Mouse (Mus musculus): ENCODE results near the gene Ss18l1.

Gene Ss18l1

DNA sequence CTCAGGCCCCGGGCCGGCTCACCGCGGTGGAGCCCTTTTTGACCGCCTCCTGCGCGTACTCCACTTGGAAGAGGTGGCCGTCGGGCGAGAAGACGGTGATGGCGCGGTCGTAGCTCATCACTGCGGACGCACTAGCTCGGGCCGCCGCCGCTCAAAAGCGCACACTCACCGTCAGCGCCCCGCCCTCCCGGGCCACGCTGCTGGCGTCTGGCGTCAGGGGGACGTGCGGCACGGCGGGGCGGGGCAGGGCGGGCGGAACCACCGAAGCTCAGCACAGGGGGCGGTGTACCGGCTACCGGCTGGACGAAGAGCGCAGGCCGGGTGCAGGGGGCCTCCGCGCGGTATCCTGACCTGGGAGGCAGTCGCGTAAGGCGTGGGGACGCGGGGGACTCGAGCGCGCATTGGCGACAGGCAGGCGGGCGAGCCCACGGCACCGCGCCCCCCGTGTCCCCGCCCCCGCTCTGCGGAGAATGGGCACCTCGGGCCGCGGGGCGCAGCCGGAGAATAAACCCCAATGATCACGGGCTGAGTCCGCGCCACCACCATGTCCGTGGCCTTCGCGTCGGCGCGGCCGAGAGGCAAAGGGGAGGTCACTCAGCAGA lies at the start of gene Ss18l1, which contains the start of gene Psma7:
TSS of gene Ss18l1 (plus strand) at position 254 of the 602 bp plus-strand sequence.
TSS of gene Psma7 (minus strand) at position 178 of the 602 bp plus-strand sequence.
- DNase-seq (ENCODE audit: low read depth) = peak; percentile 83

DNA sequence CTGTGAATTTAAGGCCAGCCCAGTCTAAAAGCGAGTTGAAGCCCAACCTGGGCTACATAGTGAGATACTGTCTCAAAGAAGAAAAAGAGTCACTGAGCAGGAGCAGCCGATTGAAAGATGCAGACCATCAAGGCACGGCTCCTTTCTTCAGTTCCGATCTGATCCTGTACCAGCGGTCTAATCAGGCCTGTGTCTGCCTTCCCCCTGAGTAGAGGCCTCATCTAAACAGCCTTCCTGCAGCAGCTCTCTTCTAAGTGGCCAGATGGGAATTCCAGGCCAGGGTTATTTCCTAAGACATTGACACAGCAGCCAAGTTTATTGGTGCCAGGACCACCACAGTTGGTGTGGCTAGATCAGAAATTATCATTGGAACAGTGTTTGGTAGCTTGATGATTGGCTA lies 49.2 kb upstream of the Ss18l1 start:
- no peak for DNase-seq (ENCODE audit: low read depth)

DNA sequence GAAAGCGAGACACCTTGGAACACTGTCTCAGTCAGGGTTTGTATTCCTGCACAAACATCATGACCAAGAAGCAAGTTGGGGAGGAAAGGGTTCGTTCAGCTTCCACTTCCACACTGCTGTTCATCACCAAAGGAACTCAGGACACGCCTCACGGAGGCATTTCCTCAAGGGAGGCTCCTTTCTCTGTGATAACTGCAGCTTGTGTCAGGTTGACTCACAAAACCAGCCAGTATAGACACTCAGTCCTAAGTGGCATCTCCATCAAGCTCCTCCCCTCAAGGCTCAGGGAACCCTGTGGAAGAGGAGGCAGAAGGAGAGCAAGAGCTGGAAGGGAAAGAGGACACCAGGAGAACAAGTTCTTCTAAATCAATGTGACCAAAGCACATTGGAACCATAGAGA lies 43.9 kb upstream of the Ss18l1 start:
- DNase-seq (ENCODE audit: low read depth) = no peak

DNA sequence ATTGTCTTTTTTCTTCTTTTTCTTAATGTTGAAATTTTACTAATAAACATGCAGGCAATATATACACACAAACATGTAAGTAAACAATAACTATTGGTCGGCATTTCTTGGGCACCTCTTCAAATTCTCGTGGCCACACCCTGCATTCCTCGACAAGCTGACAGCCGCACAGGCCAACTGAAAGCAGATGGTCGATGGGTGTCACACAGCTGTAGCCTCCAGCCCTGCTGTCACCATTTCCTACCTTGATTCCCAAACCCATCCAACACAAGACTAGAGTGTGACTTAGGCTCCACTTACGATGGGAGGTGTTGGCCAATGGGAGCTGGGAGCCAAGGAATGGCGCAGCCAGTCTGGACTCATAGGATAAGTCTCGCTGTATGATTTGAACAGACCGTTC lies 40.7 kb upstream of the Ss18l1 start:
- no peak for DNase-seq (ENCODE audit: low read depth)

DNA sequence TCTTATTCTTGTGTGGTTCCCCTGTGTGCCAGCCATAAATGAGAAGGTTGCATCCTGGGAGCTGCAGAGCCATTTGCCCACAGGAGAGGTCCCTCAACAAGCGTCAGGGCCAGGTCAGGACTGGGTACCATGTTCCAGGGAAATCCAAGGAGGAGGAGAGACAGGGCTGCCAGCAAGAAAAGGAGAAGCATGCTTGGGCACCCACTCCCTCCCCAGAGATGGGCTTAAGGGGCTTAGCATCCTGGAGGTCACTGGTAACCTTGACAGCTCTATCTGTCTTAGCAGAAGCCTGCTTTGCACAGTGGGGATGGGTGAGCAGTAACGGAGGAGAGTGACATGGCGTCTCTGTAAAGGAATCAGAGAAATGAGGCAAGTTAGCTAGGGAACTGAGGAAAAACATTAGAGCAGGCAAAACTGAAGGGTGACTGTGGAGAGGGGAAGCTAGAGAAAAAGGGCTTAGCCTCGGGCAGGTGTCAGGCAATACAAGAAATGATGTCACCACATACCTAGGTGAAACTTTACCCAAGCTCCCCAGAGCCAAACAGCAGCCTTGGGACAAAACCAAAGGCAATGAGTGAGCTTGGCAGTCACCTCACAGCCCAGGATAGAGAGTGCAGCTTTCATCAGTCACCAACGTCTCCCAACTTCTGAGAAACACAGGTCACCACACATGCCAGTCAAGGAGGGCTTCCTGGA lies 36.5 kb upstream of the Ss18l1 start:
- DNase-seq (ENCODE audit: low read depth) = no peak

DNA sequence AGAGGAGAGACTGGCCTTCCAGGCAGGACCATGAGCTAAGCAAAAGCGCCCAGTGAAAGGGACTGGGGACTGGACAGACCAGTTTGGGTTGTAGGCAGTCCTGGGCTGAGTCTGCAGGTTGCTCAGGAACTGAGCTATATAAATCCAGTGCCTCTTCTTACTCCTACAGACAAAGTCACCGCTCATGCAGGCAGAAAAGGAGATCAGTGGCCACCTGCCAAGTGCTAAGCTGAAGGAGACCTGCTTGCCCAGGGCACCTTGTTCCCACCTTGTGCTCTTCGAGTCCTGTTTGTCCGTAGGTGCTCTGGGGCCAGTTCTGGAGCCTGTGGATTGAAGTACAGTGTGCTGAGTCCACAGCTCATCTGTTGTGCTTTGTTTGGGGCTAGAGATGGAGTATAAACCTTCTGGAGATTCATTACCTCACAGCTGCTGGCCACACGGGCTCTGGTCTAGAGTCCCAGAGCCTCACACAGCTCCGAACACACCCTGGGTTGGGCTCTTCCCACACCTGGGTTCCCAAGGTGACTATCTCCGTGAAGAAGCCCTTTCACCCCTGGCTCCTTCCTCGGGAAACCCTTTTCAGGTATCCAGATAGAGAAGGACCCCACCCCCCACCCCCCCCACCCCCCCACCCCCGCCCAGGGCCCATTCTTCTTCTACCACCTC lies 35.8 kb upstream of the Ss18l1 start:
- no peak for DNase-seq (ENCODE audit: low read depth)

DNA sequence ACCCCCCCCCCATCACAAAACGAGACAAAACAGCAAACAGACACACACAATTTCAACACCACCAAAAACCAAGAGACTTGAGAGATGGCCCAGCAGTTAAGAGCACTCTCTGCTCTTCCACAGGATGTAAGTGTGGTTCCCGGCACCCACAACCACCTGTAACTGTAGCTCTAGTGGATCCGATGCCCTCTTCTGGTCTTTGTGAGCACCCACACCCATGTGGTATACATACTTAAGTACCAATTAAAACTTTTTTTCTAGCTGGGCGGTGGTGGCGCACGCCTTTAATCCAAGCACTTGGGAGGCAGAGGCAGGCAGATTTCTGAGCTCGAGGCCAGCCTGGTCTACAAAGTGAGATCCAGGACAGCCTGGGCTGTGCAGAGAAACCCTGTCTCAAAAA lies 31.6 kb upstream of the Ss18l1 start:
- DNase-seq (ENCODE audit: low read depth) = no peak

DNA sequence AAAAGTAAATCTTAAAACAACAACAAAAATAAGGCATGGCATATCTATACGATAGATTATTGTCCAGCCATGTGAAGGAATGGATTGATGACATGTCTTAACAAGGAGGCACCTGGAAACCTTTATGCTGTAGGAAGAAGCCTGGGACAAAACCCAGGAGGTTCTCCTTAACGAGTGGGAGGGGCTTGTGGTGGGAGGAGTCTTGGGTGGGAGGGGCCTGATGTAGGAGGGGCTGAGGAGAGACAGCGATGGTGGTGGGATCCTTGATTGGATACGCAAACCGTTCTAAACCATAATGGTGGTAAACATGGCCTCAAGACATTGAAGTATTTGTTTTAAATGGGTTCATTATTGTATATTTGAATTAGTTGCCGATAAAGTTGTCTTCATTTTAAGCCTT lies 30.9 kb upstream of the Ss18l1 start:
- no peak for DNase-seq (ENCODE audit: low read depth)

DNA sequence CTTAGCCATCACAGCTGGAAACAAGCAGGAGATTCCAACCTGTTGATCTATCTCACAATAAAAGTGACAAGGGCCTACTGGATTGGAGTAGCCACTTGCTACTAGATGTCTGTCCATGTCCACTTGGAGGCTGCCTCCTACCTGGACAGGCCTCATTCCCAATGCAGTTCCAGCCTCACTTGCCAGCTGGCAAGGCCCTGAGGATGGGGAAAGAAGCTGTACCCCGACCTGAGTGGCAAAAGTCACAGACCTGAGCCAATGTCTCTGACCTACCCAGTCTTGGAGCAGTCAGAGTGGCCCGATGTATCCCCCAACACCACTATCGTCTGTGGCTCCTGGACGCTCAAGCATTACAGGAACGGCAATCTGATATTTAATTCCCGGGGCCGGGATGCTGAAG lies 28.6 kb upstream of the Ss18l1 start:
- no peak for DNase-seq (ENCODE audit: low read depth)

DNA sequence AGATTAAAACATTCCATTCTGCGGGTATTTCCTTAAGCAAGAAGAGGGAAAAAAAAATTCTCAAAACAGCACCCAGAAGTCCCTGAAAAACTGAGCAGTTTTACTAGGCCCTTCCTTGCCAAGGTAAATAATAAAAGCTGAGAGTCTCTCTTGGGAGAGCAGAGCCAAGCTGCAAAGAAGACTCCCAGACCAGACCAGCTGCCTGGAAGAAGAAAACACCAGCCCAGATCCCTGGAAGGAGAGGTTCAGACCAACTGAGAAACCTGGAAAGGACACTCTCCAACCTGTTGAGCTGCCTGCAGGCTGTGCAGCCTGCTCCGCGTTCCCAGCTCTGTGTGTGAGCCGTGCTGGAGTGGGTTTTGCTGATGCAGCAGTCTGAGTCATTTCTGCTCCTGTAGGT lies 24.7 kb upstream of the Ss18l1 start:
- no peak for DNase-seq (ENCODE audit: low read depth)

DNA sequence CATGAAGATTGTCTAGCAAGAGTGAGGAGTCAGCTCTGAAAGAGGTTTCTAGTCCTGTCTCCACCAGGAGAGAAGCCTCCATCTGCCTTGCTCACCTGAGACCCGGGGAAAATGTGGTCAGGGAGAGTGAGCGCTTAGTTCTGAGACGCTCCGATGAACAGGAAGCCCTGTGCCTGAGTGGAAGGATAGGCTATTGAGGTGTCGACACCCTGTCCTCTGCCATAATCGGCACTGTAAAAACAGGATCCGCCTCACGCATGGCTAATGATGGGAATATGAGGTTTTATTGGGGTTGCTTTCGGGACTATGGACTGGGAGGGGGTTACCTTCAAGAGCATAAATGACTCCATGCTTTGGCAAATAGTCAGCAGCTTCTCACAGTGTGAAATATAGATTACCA lies 23.7 kb upstream of the Ss18l1 start:
- no peak for DNase-seq (ENCODE audit: low read depth)

DNA sequence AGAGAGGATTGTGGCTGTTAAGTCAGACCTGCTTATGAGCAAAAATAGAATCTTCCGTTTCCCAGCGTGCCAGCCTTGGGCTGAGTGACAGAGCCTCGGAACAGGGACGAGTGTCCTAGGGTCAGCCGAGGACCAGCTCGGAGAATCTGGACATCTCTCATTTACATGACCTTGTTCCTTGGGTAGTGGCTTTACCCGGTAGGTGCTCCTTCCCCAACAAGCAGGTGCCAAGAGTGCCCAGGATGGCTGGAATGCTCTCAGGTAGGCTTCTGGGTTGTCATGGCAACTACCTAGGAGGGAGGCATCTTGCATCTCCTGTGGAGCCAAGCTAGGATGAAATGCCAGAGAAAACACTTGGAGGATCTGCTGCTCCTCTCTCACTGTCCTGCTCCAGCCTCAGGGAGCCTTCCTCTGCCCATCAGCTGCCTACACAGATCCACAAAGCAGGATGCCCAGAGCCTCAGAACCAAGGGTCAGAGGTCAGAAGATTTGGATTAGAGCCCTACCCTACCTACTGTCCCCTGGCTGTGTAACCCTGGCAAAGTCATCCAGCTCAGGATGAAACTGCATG lies 22.1 kb upstream of the Ss18l1 start:
- no peak for DNase-seq (ENCODE audit: low read depth)

DNA sequence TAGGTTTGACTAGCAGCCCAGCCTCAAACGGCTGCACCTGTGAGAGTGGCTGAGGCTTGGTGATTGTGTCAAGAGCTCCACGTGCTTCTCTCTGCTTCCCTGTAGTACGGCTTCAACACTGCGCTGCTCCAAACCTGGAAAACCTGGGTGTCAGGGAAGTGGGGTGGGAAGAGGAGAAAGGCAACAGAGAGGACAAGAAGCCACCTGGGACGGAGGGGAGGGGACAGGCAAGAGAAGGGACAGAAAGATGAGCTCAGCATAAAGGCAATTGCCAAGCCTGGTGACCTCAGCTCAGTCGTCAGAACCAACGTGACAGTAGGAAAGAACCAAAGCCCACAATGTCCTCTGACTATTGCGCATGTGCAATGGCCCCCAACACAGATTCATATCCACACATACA lies 21.4 kb upstream of the Ss18l1 start:
- DNase-seq (ENCODE audit: low read depth) = no peak

DNA sequence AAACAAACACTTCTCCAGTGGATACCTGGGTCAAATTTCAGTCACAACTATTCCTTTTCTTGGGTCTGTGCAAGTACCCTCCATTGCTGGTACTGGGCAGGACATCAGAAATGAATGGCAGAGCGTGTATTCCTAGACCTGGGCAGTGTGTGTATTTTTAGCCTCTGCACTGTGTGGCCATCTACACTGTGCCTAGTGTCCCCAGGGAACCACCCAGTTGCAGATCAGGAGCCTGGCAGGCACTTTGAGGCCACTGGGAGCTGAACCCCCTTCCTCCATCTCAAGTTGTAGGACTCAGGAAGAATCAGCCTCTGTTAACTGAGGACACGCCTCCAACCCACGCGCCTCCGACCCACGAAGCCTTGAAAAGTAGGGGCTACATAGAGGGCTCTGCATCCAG lies 19.6 kb upstream of the Ss18l1 start:
- no peak for DNase-seq (ENCODE audit: low read depth)

DNA sequence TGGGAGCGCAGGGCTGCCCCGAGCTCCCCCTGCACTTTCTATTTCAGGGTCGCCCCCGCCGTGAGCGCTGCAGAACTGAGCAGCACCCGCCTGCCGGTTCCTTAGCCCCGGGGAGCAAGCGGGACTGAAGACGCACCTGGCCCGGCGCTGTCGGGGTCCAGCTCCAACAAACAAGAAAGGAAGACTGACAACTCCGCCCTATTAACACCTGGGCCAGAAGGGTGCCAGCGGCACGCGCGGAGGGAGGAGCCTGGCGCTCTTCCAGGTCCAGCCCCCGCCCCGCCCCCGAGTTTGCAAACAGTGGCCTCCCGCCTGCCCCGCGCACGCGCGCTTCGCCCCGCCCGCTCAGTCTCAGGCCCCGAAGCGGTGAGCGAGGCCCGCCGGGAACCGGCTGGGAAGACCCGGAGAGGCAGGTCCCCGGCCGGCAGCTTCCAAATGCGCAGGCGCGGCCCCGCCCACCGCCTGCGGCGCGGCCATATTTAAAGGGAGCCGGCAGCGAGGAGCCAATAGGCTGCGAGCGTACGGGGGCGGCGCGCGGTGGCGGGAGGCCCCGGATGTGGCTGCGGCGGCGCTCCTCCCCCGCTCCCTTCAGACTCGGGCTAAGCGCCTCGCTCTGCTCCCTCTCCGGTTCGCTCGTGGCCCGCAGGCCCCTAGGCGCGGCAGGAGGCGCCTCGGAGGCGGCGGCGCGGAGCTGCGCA lies 17.8 kb upstream of the Ss18l1 start, which contains the start of gene Lsm14b:
TSS of gene Lsm14b (plus strand) at position 587 of the 698 bp plus-strand sequence.
- peak; percentile 94 for DNase-seq (ENCODE audit: low read depth)

DNA sequence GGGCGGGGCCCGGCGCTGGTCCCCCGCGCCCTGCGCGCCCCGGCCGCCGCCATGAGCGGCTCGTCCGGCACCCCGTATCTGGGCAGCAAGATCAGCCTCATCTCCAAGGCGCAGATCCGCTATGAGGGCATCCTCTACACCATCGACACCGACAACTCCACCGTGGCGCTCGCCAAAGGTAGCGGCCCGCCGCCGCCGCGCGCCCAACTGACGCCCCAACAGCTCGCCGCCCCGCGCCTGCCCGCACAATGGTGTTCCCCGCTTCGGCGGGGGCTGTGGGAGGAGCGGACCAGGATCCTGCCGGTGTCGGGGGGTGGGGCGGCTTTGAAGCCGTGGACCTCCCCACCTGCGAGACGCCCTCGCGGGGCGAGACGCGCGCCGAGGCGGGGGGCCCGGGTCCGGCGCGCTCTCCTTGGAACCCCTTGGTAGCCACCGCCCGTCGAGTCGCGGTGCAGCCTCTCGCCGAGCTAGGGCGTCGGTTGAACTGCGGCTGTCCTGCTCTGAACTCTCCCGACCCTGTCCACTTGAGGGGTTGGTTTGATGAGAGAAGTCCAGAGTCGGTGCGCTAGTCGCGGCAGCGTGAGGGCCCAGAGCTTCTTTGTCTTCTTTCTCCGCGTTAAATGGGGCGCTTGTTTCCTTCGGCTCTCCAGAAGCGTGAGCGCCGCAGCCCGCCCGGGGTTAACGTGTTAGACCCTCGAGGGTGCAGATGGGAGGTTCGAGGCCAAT lies 17.0 kb upstream of the Ss18l1 start:
- DNase-seq (ENCODE audit: low read depth) = no peak

DNA sequence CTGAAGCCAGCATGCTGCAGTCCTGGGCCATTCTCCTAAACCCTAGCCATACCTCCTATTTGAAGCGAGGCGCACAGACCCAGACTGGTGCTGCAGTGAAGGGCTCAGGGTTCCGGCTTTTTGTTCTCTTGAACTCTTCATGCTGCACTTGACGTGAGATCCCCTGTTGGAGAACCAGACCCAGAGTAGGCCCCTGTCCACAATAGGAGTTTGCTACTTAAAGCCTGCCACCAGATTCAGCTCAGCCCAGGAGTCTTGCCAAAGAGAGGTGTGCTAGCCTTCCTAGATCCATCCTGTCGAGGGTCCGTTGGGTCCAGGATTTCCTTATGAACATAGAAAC lies 16.5 kb upstream of the Ss18l1 start:
- no peak for DNase-seq (ENCODE audit: low read depth)

DNA sequence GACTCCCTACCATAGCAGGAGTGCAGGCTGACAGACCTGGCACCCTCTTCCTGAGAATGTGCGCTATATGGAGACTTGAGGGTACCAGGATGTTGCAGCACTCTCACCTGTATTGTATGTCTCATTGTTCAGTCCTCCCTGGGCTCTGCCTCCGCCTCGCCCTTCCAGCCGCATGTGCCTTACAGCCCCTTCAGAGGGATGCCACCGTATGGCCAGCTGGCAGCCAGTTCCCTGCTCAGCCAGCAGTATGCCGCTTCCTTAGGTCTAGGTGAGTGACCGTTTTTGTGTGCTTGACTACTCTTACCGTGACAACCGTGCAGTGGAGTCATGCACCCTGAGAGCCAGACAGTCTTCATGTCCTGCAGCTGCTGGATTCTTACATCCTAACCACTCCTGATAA lies 14.5 kb upstream of the Ss18l1 start:
- DNase-seq (ENCODE audit: low read depth) = no peak

DNA sequence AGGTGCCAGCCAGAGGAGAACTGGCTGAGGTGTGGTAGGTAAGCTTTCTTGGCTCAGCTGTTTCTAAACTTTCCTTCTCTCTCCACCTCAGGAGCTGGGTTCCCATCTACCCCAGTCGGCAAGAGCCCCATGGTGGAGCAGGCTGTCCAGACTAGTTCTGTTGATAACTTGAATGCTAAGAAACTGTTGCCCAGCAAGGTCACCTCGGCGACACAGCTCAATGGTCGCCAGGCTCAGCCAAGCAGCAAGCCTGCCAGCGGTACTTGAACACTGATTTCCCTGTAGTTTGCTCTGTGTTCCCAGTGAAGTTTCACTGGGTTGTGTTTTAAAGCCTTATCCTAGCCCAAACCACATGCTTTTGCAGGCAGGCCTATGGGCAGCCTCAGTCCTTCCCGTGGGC lies 11.0 kb upstream of the Ss18l1 start:
- DNase-seq (ENCODE audit: low read depth) = no peak

DNA sequence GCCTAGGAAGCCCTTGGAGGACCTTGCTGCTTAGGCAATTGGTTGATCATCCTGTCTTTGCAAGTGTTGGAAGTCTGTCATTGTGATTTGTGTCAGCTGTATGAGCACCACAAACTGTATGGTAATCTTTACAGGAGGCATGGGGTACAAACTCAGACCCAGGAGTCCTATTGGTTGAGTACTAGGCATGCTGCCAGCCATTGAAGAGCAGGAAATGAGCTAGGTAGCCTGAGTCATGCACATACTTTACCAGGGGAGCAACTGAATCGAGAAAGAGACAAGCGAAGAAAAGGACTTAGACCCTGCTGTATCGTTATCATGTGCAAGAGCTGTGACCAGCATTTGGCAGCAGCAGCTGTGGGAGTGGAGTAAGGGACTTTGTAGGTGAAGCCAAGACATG lies 9.4 kb upstream of the Ss18l1 start:
- no peak for DNase-seq (ENCODE audit: low read depth)

DNA sequence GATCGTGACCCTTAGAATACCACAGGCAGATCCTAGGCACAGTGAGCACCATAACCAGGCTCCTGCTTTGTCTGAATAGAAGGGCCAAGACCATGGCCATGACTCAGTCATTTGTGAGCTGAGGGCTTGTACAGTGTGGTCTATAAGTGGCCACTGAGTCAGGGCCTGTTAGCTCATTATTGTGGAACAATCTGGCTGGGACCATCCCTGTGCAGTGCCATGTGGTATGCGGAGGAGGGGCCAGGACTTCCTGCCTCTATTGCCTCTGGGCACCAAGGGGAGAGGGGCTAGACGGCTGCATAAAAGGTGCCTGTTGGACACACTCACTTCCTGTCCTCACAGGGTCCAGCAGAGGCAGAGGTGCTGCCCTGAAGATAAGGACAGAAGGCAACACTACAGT lies 8.4 kb upstream of the Ss18l1 start:
- no peak for DNase-seq (ENCODE audit: low read depth)

DNA sequence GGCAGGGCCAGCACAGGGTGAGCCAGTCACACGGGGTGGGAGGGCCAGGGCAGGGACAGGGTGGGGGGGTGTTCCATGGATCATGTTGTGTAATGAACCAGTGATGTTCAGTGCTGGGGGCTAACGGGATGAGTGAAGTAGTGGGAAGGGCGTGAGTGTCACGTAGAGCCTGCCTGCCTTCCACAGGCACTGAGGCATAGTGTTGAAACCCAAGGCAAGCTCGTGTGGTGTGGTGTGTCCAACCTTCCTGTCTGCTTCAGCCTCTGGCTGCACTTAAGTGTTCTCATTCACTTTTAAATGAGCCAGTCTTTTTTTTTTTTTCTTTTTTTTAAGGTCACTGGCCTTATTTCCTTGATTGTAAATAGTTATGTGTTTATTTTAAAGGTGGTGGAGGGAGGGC lies 7.6 kb upstream of the Ss18l1 start:
- no peak for DNase-seq (ENCODE audit: low read depth)
